Mouse (Mus musculus): ENCODE measurements around the gene Rpl18. TPM values are rescaled to one million over a fixed set of nuclear protein-coding genes. Genes with fewer than 3 reads are reported as not detected.

Rpl18 gene
- polyA plus RNA-seq, 1 experiment = 802 TPM

- Histone ChIP-seq H3K27ac (ENCODE audit: insufficient read depth, low read depth, low read length) (no peak overlapping the region), H3K4me3 (ENCODE audit: insufficient read depth, low read length) (no peak overlapping the region), H3K4me1 (ENCODE audit: control insufficient read depth, insufficient read depth, low read length) (peaks cover 3% of the 10 kb centered on the region; the same call in 1 of the 2 replicates)
- TF ChIP-seq POLR2A (IDR thresholded peaks at IDR 0.05; ENCODE audit: borderline replicate concordance, low read depth, low read length) (no peak), CTCF (IDR thresholded peaks at IDR 0.05; ENCODE audit: low read depth, low read length) (no peak)
Observed at GRCm38 (mm10) chr7:45722348-45722713, 7.1 kb downstream of the Rpl18 start.

DNA sequence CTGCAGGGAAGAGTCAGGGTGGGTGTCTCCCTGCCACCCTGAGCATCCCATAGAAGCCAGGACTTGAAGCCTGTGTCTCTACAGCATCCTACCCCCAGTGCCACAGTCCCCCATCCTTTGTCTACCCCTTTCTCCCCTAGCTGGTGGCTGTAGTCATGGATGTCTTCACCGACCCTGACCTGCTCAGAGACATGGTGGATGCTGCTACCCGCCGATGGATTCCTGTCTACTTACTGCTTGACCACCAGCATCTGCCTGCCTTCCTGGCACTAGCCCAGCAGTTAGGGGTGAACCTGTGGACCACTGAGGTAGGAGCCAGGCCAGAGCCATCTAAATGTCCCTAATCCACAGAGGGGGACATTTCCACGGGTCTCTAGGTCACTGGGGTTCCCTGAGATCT, 8.0 kb downstream of the Rpl18 start:
- no peak overlapping the region for H3K4me3 ChIP-seq (ENCODE audit: insufficient read depth, low read length)
- TF ChIP-seq POLR2A (IDR thresholded peaks at IDR 0.05; ENCODE audit: borderline replicate concordance, low read depth, low read length) (no peak), CTCF (IDR thresholded peaks at IDR 0.05; ENCODE audit: low read depth, low read length) (no peak)

DNA sequence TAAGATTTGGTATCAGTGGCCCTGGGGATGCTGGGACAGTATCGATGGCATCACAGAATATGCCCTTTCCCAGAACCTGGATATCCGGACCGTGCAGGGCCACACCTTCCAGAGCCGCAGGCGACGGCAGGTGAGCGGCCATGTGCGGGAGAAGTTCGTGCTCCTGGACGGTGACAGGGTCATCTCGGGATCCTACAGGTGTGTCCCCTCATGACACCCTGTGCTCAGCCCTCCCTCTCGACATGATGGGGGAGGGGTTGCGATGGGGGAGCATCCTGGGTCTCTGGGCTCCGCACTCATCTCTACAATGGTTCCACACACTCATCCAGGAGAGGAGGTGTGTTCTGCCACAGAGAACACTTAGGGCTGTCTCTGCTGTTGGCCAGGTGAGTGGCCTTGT, 8.5 kb downstream of the Rpl18 start:
- Histone ChIP-seq H3K4me3 (ENCODE audit: insufficient read depth, low read length) (no peak overlapping the region), H3K4me1 (ENCODE audit: control insufficient read depth, insufficient read depth, low read length) (peaks cover 3% of the 10 kb centered on the region; the same call in 1 of the 2 replicates), H3K27ac (ENCODE audit: insufficient read depth, low read depth, low read length) (no peak overlapping the region)
- TF ChIP-seq CTCF (IDR thresholded peaks at IDR 0.05; ENCODE audit: low read depth, low read length) (no peak), POLR2A (IDR thresholded peaks at IDR 0.05; ENCODE audit: borderline replicate concordance, low read depth, low read length) (no peak)

More for the DNA sequence above, 8.0 kb downstream of the Rpl18 start:
- no peak overlapping the region for H3K27ac ChIP-seq (ENCODE audit: insufficient read depth, low read depth, low read length)
- peaks cover 3% of the 10 kb centered on the region; the same call in 1 of the 2 replicates for H3K4me1 ChIP-seq (ENCODE audit: control insufficient read depth, insufficient read depth, low read length)

DNA sequence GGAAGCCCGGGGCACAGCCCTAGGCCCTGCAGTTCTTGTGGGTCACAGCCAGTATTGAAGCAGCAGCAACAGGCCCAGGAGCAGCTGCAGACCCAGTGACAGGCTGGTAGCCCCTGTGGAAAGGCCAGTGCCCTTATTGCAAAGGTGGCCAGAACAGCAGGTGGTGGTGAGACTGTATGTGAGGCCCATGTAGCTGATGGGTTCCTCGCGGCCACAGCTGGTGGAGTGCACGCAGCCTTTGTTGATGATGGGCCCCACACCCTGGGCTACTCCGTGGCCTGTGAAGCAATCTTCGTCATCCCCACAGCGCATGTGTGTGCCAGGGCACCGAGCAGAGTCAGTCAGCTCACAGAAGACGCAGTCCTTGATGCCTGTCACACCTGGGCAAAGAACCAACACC, 9.9 kb downstream of the Rpl18 start:
- Histone ChIP-seq H3K4me1 (ENCODE audit: control insufficient read depth, insufficient read depth, low read length) (no peaks in the 10 kb centered on the region), H3K27ac (ENCODE audit: insufficient read depth, low read depth, low read length) (no peak overlapping the region), H3K4me3 (ENCODE audit: insufficient read depth, low read length) (no peak overlapping the region)
- TF ChIP-seq CTCF (IDR thresholded peaks at IDR 0.05; ENCODE audit: low read depth, low read length) = no peak
- TF ChIP-seq POLR2A (IDR thresholded peaks at IDR 0.05; ENCODE audit: borderline replicate concordance, low read depth, low read length) = no peak

- Histone ChIP-seq H3K27ac (ENCODE audit: insufficient read depth, low read depth, low read length) (no peak within 1 kb of the TSS), H3K4me1 (ENCODE audit: control insufficient read depth, insufficient read depth, low read length) (no peaks in the 10 kb centered on the region), H3K4me3 (ENCODE audit: insufficient read depth, low read length) (no peak within 1 kb of the TSS)
- TF ChIP-seq POLR2A (IDR thresholded peaks at IDR 0.05; ENCODE audit: borderline replicate concordance, low read depth, low read length) (no peak), CTCF (IDR thresholded peaks at IDR 0.05; ENCODE audit: low read depth, low read length) (no peak)
Observed at GRCm38 (mm10) chr7:45725713-45726112, 10.5 kb downstream of the Rpl18 start, which contains the start of gene Spaca4. TSS of gene Spaca4 (minus strand) at chr7:45725813.

DNA sequence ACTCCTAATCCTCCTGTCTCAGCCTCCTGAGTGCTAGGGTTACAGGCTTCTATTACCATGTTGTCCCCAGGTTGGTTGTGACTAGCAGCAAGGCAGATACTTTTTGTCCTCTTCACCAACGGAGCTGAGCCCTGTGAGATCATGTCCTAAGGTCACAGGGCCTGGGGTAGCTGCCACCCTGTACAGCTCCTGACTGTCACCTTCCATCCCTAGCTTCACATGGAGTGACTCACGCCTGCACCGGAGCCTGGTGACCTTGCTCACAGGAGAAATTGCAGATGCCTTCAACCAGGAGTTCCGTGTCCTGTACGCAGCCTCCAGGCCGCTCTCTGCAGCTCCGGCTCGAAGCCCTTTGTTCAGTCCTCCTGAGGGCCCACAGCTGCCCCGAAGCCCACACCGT, 11.2 kb downstream of the Rpl18 start:
- Histone ChIP-seq H3K27ac (ENCODE audit: insufficient read depth, low read depth, low read length) (no peak overlapping the region), H3K4me3 (ENCODE audit: insufficient read depth, low read length) (no peak overlapping the region), H3K4me1 (ENCODE audit: control insufficient read depth, insufficient read depth, low read length) (no peaks in the 10 kb centered on the region)
- TF ChIP-seq POLR2A (IDR thresholded peaks at IDR 0.05; ENCODE audit: borderline replicate concordance, low read depth, low read length) = no peak
- TF ChIP-seq CTCF (IDR thresholded peaks at IDR 0.05; ENCODE audit: low read depth, low read length) = no peak

DNA sequence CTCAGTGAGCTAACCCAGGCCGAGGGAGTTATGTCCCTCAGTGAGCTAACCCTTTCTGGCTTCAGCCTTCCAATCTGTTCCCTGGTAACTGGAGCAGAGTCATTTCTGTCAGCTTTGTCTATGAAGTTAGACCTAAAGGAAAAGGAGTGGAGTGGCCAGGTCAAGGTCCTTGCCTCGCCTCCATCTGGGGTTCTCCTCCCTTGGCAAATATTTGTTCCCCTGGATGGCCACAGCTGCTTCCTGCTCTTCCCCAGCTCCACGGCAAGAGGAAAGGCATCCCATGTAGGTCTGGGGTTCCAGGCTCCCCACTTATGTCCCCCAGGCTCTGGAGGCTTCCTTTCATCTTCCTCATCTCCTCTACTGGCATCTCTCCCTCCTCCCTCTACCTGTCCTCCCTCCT, 12.4 kb downstream of the Rpl18 start:
- TF ChIP-seq POLR2A (IDR thresholded peaks at IDR 0.05; ENCODE audit: borderline replicate concordance, low read depth, low read length) (no peak), CTCF (IDR thresholded peaks at IDR 0.05; ENCODE audit: low read depth, low read length) (no peak)
- Histone ChIP-seq H3K27ac (ENCODE audit: insufficient read depth, low read depth, low read length) (no peak overlapping the region), H3K4me1 (ENCODE audit: control insufficient read depth, insufficient read depth, low read length) (no peaks in the 10 kb centered on the region), H3K4me3 (ENCODE audit: insufficient read depth, low read length) (no peak overlapping the region)

GRCm38 (mm10) chr7:45730727-45731431, 15.6 kb downstream of the Rpl18 start:
- no peaks in the 10 kb centered on the region for H3K4me1 ChIP-seq (ENCODE audit: control insufficient read depth, insufficient read depth, low read length)
- TF ChIP-seq POLR2A (IDR thresholded peaks at IDR 0.05; ENCODE audit: borderline replicate concordance, low read depth, low read length) (no peak), CTCF (IDR thresholded peaks at IDR 0.05; ENCODE audit: low read depth, low read length) (no peak)
- no peak overlapping the region for H3K4me3 ChIP-seq (ENCODE audit: insufficient read depth, low read length)
- H3K27ac ChIP-seq (ENCODE audit: insufficient read depth, low read depth, low read length) = no peak overlapping the region

- no peaks in the 10 kb centered on the region for H3K4me1 ChIP-seq (ENCODE audit: control insufficient read depth, insufficient read depth, low read length)
- TF ChIP-seq CTCF (IDR thresholded peaks at IDR 0.05; ENCODE audit: low read depth, low read length) (no peak), POLR2A (IDR thresholded peaks at IDR 0.05; ENCODE audit: borderline replicate concordance, low read depth, low read length) (no peak)
- no peak overlapping the region for H3K27ac ChIP-seq (ENCODE audit: insufficient read depth, low read depth, low read length)
- no peak overlapping the region for H3K4me3 ChIP-seq (ENCODE audit: insufficient read depth, low read length)
Observed at GRCm38 (mm10) chr7:45733477-45733876, 18.2 kb downstream of the Rpl18 start.

DNA sequence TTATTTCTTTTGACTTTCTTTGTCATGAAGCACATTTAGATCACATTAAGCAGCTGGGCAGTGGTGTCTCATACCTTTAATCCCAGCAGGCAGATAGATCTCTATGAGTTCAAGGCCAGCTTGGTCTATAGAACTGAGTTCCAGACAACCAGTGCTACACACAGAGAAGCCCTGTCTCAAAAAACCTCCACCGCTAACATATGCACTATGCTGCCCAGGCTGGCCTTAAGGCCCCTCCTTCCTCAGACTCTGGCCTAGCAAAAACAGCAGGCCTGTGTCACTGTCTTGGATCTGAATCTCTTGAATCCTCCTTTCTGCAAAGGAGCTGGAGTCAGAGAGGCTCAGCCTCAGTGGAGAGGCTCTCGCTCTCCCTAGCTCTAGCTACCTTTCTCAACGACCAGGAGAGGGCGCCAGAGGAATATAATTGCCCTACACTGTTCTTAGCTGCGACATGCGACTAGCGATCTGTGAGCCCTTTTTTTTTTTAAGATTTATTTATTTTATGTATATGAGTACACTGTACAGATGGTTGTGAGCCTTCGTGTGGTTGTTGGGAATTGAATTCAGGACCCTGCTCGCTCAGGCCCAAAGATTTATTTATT, 24.0 kb downstream of the Rpl18 start:
- Histone ChIP-seq H3K4me1 (ENCODE audit: control insufficient read depth, insufficient read depth, low read length) (peaks cover 7% of the 10 kb centered on the region; the same call in 1 of the 2 replicates), H3K27ac (ENCODE audit: insufficient read depth, low read depth, low read length) (no peak overlapping the region), H3K4me3 (ENCODE audit: insufficient read depth, low read length) (no peak overlapping the region)
- TF ChIP-seq POLR2A (IDR thresholded peaks at IDR 0.05; ENCODE audit: borderline replicate concordance, low read depth, low read length) = no peak
- TF ChIP-seq CTCF (IDR thresholded peaks at IDR 0.05; ENCODE audit: low read depth, low read length) = peak; percentile 65
